Mouse (Mus musculus): ENCODE data around the gene Espn.

The Espn gene

GRCm38 (mm10) chr4:152070494-152071396 is 81.4 kb downstream of the Espn start:
- DNase-seq (ENCODE audit: low spot score in 2 of 2), result peak in 1 of 2 experiments; percentile 60
